Mouse (Mus musculus): ENCODE results near the gene Selenon. TPM values are rescaled to one million over a fixed set of nuclear protein-coding genes. Genes with fewer than 3 reads are reported as not detected.

Selenon gene
- polyA plus RNA-seq, 1 experiment from 2014 or later: 5.4 TPM

DNA sequence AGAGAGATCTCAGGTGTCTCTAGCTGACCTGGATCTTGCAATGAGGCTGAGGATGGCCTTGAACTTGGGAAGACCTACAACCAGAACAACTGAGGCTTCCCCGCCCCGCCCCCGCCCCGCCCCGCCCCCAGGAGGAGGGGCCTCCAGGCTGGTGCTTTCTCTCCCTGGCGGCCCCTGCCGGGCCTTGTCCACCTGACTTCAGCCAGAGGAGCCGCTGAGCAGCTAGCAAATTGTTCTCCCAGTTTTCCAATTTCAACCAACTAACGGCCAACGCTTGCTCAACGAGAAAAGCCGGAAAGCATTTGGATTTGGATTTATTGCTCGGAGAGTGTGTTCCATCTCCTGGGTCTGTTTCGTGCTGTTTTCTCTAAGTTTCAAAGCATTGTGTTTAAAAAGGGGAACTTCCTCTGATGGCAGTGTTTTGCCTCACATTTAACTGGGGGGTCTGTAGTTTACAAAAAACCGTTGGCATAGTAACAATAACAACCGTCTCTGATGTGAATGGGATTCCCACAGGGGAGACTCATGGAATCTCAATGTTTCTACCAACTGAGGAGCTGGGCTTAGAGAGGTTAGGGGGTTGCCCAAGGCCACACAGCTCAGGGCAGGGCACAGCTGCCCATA is 5.8 kb upstream of the Selenon start:
- Histone ChIP-seq H3K9ac (ENCODE audit: low read length) (peak overlapping the region; percentile 29; the same call in 1 of the 2 replicates), H3K27ac (ENCODE audit: low read length) (peak overlapping the region; percentile 31; the same call in 1 of the 2 replicates), H3K4me3 (ENCODE audit: low read length) (no peak overlapping the region), H3K27me3 (ENCODE audit: control insufficient read depth, insufficient read depth, low read length) (no peaks in the 10 kb centered on the region), H3K9me3 (replicated peaks; ENCODE audit: control insufficient read depth, low read length) (no peaks in the 10 kb centered on the region), H3K4me1 (ENCODE audit: control insufficient read depth, insufficient read depth, low read length) (peaks cover 12% of the 10 kb centered on the region), H3K36me3 (ENCODE audit: control insufficient read depth, insufficient read depth) (no peaks in the 10 kb centered on the region), H3K4me2 (ENCODE audit: low read depth, low read length) (no peak overlapping the region)
- 28% methylated on average over 16 of the region's 16 CpGs for WGBS
- ATAC-seq (replicated peaks; ENCODE audit: extremely low read depth, insufficient read depth, low FRiP score): no peak

- Histone ChIP-seq H3K4me2 (ENCODE audit: low read depth, low read length) (no peak overlapping the region), H3K9ac (ENCODE audit: low read length) (no peak overlapping the region), H3K36me3 (ENCODE audit: control insufficient read depth, insufficient read depth) (no peaks in the 10 kb centered on the region), H3K27me3 (ENCODE audit: control insufficient read depth, insufficient read depth, low read length) (no peaks in the 10 kb centered on the region), H3K27ac (ENCODE audit: low read length) (no peak overlapping the region), H3K4me1 (ENCODE audit: control insufficient read depth, insufficient read depth, low read length) (peaks cover 18% of the 10 kb centered on the region), H3K4me3 (ENCODE audit: low read length) (no peak overlapping the region), H3K9me3 (replicated peaks; ENCODE audit: control insufficient read depth, low read length) (no peaks in the 10 kb centered on the region)
- 72% methylated on average over 7 of the region's 8 CpGs for WGBS
- no peak for ATAC-seq (replicated peaks; ENCODE audit: extremely low read depth, insufficient read depth, low FRiP score)
Measured at GRCm38 (mm10) chr4:134555956-134556580, 4.1 kb upstream of the Selenon start.

GRCm38 (mm10) chr4:134553631-134554030 is 1.7 kb upstream of the Selenon start:
- H3K27me3 ChIP-seq (ENCODE audit: control insufficient read depth, insufficient read depth, low read length): no peaks in the 10 kb centered on the region
- H3K9me3 ChIP-seq (replicated peaks; ENCODE audit: control insufficient read depth, low read length): peaks cover 7% of the 10 kb centered on the region
- no peak overlapping the region for H3K9ac ChIP-seq (ENCODE audit: low read length)
- peaks cover 14% of the 10 kb centered on the region for H3K36me3 ChIP-seq (ENCODE audit: control insufficient read depth, insufficient read depth)
- H3K4me3 ChIP-seq (ENCODE audit: low read length): no peak overlapping the region
- no peak overlapping the region for H3K27ac ChIP-seq (ENCODE audit: low read length)
- no peak for ATAC-seq (replicated peaks; ENCODE audit: extremely low read depth, insufficient read depth, low FRiP score)
- WGBS: 79% methylated on average over 1 of the region's 1 CpGs
- H3K4me2 ChIP-seq (ENCODE audit: low read depth, low read length): no peak overlapping the region
- H3K4me1 ChIP-seq (ENCODE audit: control insufficient read depth, insufficient read depth, low read length): peaks cover 24% of the 10 kb centered on the region

DNA sequence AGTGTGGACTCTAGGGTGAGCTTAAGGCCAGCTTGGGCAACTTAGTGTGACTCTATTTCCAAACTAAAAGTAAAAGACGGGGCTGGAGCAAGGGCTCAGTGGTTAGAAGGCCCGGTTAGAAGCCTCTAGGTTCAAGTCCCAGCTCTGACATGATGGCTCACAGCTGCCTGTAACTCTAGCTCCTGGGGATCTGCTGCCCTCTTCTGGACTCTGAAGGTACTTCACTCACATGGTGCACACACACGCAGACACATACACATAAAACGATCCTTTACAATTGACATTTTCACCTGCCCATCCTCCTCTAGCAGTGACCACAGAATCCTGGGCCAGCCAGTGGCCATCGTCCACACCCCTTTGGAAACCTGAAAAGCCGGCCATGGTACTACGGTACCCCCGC is 2.1 kb downstream of the Selenon start:
- Histone ChIP-seq H3K27ac (ENCODE audit: low read length) (no peak overlapping the region), H3K4me2 (ENCODE audit: low read depth, low read length) (no peak overlapping the region), H3K9me3 (replicated peaks; ENCODE audit: control insufficient read depth, low read length) (peaks cover 7% of the 10 kb centered on the region), H3K9ac (ENCODE audit: low read length) (no peak overlapping the region), H3K4me3 (ENCODE audit: low read length) (no peak overlapping the region), H3K4me1 (ENCODE audit: control insufficient read depth, insufficient read depth, low read length) (peaks cover 32% of the 10 kb centered on the region), H3K36me3 (ENCODE audit: control insufficient read depth, insufficient read depth) (peaks cover 18% of the 10 kb centered on the region), H3K27me3 (ENCODE audit: control insufficient read depth, insufficient read depth, low read length) (no peaks in the 10 kb centered on the region)
- ATAC-seq (replicated peaks; ENCODE audit: extremely low read depth, insufficient read depth, low FRiP score): no peak
- 97% methylated on average over 8 of the region's 8 CpGs for WGBS

GRCm38 (mm10) chr4:134548169-134548938 is 3.6 kb downstream of the Selenon start:
- Histone ChIP-seq H3K9me3 (replicated peaks; ENCODE audit: control insufficient read depth, low read length) (peaks cover 7% of the 10 kb centered on the region), H3K36me3 (ENCODE audit: control insufficient read depth, insufficient read depth) (peaks cover 23% of the 10 kb centered on the region), H3K27me3 (ENCODE audit: control insufficient read depth, insufficient read depth, low read length) (no peaks in the 10 kb centered on the region), H3K4me1 (ENCODE audit: control insufficient read depth, insufficient read depth, low read length) (peaks cover 32% of the 10 kb centered on the region), H3K9ac (ENCODE audit: low read length) (peak overlapping the region; percentile 20; the same call in 1 of the 2 replicates), H3K4me3 (ENCODE audit: low read length) (no peak overlapping the region), H3K4me2 (ENCODE audit: low read depth, low read length) (no peak overlapping the region), H3K27ac (ENCODE audit: low read length) (no peak overlapping the region; the same call in none of the 2 replicates)
- 51% methylated on average over 18 of the region's 18 CpGs for WGBS
- no peak for ATAC-seq (replicated peaks; ENCODE audit: extremely low read depth, insufficient read depth, low FRiP score)

- no peak overlapping the region for H3K4me2 ChIP-seq (ENCODE audit: low read depth, low read length)
- peak overlapping the region; percentile 41 for H3K9ac ChIP-seq (ENCODE audit: low read length)
- H3K4me3 ChIP-seq (ENCODE audit: low read length): no peak overlapping the region
- no peaks in the 10 kb centered on the region for H3K27me3 ChIP-seq (ENCODE audit: control insufficient read depth, insufficient read depth, low read length)
- ATAC-seq (replicated peaks; ENCODE audit: extremely low read depth, insufficient read depth, low FRiP score): 0 out of 2 replicates have a peak, but pooled peaks have one; percentile 3
- H3K36me3 ChIP-seq (ENCODE audit: control insufficient read depth, insufficient read depth): peaks cover 27% of the 10 kb centered on the region
- 60% methylated on average over 9 of the region's 9 CpGs for WGBS
- H3K9me3 ChIP-seq (replicated peaks; ENCODE audit: control insufficient read depth, low read length): peaks cover 7% of the 10 kb centered on the region
- H3K27ac ChIP-seq (ENCODE audit: low read length): peak overlapping the region; percentile 45
- H3K4me1 ChIP-seq (ENCODE audit: control insufficient read depth, insufficient read depth, low read length): peaks cover 29% of the 10 kb centered on the region
Measured at GRCm38 (mm10) chr4:134546814-134547705, 4.9 kb downstream of the Selenon start.

DNA sequence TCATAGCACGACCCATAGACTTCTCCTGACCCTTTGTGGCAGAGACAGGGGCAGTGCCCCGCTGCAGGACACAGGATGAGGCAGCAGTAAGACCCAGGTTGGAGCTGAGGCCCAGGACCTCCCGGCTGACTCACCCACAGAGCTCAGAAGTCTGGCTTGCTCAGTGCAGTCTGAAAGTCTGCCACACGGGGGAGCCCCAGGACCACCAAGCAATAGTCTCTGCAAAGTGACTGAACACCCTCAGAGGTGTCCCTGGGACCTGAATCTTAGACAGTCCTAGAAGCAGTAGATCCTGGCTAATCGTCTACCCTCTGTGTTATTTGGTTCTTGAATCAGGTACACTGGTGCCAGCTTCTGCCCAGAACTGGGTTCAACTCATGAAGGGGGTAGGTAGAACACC is 8.7 kb downstream of the Selenon start:
- H3K4me3 ChIP-seq (ENCODE audit: low read length): no peak overlapping the region
- H3K4me1 ChIP-seq (ENCODE audit: control insufficient read depth, insufficient read depth, low read length): peaks cover 22% of the 10 kb centered on the region
- no peak overlapping the region for H3K4me2 ChIP-seq (ENCODE audit: low read depth, low read length)
- H3K27ac ChIP-seq (ENCODE audit: low read length): no peak overlapping the region
- no peaks in the 10 kb centered on the region for H3K9me3 ChIP-seq (replicated peaks; ENCODE audit: control insufficient read depth, low read length)
- peak; percentile 67; the same call in 1 of the 2 replicates for ATAC-seq (replicated peaks; ENCODE audit: extremely low read depth, insufficient read depth, low FRiP score)
- no peaks in the 10 kb centered on the region for H3K27me3 ChIP-seq (ENCODE audit: control insufficient read depth, insufficient read depth, low read length)
- H3K36me3 ChIP-seq (ENCODE audit: control insufficient read depth, insufficient read depth): peaks cover 30% of the 10 kb centered on the region
- no peak overlapping the region for H3K9ac ChIP-seq (ENCODE audit: low read length)
- WGBS: 4% methylated on average over 5 of the region's 5 CpGs

- Histone ChIP-seq H3K4me2 (ENCODE audit: low read depth, low read length) (no peak overlapping the region), H3K27ac (ENCODE audit: low read length) (no peak overlapping the region), H3K27me3 (ENCODE audit: control insufficient read depth, insufficient read depth, low read length) (no peaks in the 10 kb centered on the region), H3K36me3 (ENCODE audit: control insufficient read depth, insufficient read depth) (peaks cover 30% of the 10 kb centered on the region), H3K9ac (ENCODE audit: low read length) (no peak overlapping the region), H3K4me1 (ENCODE audit: control insufficient read depth, insufficient read depth, low read length) (peaks cover 17% of the 10 kb centered on the region), H3K4me3 (ENCODE audit: low read length) (no peak overlapping the region), H3K9me3 (replicated peaks; ENCODE audit: control insufficient read depth, low read length) (no peaks in the 10 kb centered on the region)
- ATAC-seq (replicated peaks; ENCODE audit: extremely low read depth, insufficient read depth, low FRiP score): no peak
- WGBS: 93% methylated on average over 9 of the region's 9 CpGs
Measured at GRCm38 (mm10) chr4:134542726-134543125, 9.2 kb downstream of the Selenon start.
